8 mouse cellular contexts compared by ENCODE assay signal in the genomic region with DNA sequence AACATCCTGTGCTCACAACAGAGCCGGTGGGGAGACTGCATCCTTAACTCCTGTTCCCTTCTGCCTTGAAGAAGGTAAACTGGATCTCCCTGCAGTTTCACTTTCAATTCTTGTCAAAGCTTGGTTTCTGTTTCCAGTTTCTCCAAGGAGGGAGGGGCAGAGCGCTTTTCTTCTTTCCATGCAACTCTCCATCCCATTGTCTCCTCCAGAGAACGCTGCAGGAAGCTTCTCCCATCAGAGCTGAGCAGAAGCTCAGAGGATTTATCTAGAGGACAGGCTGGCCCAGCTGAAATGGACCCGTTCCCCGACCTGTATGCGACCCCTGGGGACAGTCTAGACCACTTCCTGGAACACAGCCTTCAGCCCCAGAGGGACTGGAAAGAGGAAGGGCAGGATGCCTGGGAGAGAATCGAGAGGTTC. TPM values are rescaled to one million over a fixed set of nuclear protein-coding genes. Genes with fewer than 3 reads are reported as not detected.
DNase-seq lines count a peak whose midpoint lies in the region; ATAC-seq and TF ChIP-seq lines count a peak whose summit lies in the region.

No protein-coding gene starts in this region.

- no peak for TF ChIP-seq CTCF in layer of hippocampus, adult 2 months (conservative IDR thresholded peaks at IDR 0.05)

- WGBS in embryonic facial prominence, embryonic 11.5 days = 12% methylated on average over 7 of the region's 7 CpGs
- WGBS in limb, embryonic 11.5 days = 20% methylated on average over 7 of the region's 7 CpGs
- WGBS in midbrain, embryonic 15.5 days = 15% methylated on average over 7 of the region's 7 CpGs

- peak overlapping the region; percentile 36; the same call in 1 of the 2 replicates for H3K27ac ChIP-seq in layer of hippocampus, adult 2 months
- H3K27ac ChIP-seq in embryonic facial prominence, embryonic 11.5 days (replicated peaks; ENCODE audit: low read depth, low read length) = no peak overlapping the region
- no peak overlapping the region for H3K27ac ChIP-seq in limb, embryonic 11.5 days (replicated peaks; ENCODE audit: low read depth, low read length)
- no peak overlapping the region for H3K27ac ChIP-seq in midbrain, embryonic 15.5 days

- H3K36me3 ChIP-seq in embryonic facial prominence, embryonic 11.5 days (replicated peaks; ENCODE audit: control insufficient read depth, insufficient read depth, low read depth, low read length) = no peaks in the 10 kb centered on the region
- H3K36me3 ChIP-seq in limb, embryonic 11.5 days (ENCODE audit: control insufficient read depth, insufficient read depth, low read length) = no peaks in the 10 kb centered on the region
- no peaks in the 10 kb centered on the region for H3K36me3 ChIP-seq in midbrain, embryonic 15.5 days (replicated peaks)

- H3K4me1 ChIP-seq in embryonic facial prominence, embryonic 11.5 days (ENCODE audit: control insufficient read depth, insufficient read depth, low read length) = 0 out of 2 replicates have a peak, but pooled peaks cover 2% of the 10 kb centered on the region
- peaks cover 4% of the 10 kb centered on the region for H3K4me1 ChIP-seq in limb, embryonic 11.5 days (ENCODE audit: control insufficient read depth, insufficient read depth, low read length)
- H3K4me1 ChIP-seq in midbrain, embryonic 15.5 days = no peaks in the 10 kb centered on the region

- no peaks in the 10 kb centered on the region for H3K9me3 ChIP-seq in embryonic facial prominence, embryonic 11.5 days (replicated peaks; ENCODE audit: control insufficient read depth, low read length)
- no peaks in the 10 kb centered on the region for H3K9me3 ChIP-seq in limb, embryonic 11.5 days (ENCODE audit: control insufficient read depth, low read length)
- no peaks in the 10 kb centered on the region for H3K9me3 ChIP-seq in midbrain, embryonic 15.5 days

- H3K27me3 ChIP-seq in embryonic facial prominence, embryonic 11.5 days (ENCODE audit: control insufficient read depth, insufficient read depth, low read length) = no peaks in the 10 kb centered on the region
- H3K27me3 ChIP-seq in limb, embryonic 11.5 days (ENCODE audit: control insufficient read depth, insufficient read depth, low read length) = no peaks in the 10 kb centered on the region
- H3K27me3 ChIP-seq in midbrain, embryonic 15.5 days (replicated peaks) = no peaks in the 10 kb centered on the region

- H3K9ac ChIP-seq in embryonic facial prominence, embryonic 11.5 days (replicated peaks; ENCODE audit: low read length) = 0 out of 2 replicates have a peak overlapping the region, but pooled peaks have one; percentile 18
- H3K9ac ChIP-seq in limb, embryonic 11.5 days (ENCODE audit: low read length) = peak overlapping the region; percentile 49
- no peak overlapping the region for H3K9ac ChIP-seq in midbrain, embryonic 15.5 days

- DNase-seq in layer of hippocampus, adult 2 months (ENCODE audit: low spot score in 2 of 2) = no peak
- no peak for DNase-seq in layer of hippocampus, adult 11-12 months (ENCODE audit: low spot score)
- peak; percentile 12 for DNase-seq in embryonic facial prominence, embryonic 11.5 days (ENCODE audit: low spot score)
- DNase-seq in heart, postnatal 4 days = peak; percentile 41
- DNase-seq in limb, embryonic 11.5 days (ENCODE audit: low spot score) = no peak
- DNase-seq in frontal cortex, postnatal 25 days (ENCODE audit: low spot score in 2 of 2) = no peak
- no peak for DNase-seq in cerebellum, postnatal 25 days

- H3K4me2 ChIP-seq in embryonic facial prominence, embryonic 11.5 days (ENCODE audit: low read depth, low read length) = no peak overlapping the region; the same call in 1 of the 2 replicates
- no peak overlapping the region for H3K4me2 ChIP-seq in limb, embryonic 11.5 days (ENCODE audit: low read depth, severe bottlenecking)
- H3K4me2 ChIP-seq in midbrain, embryonic 15.5 days = 0 out of 2 replicates have a peak overlapping the region, but pooled peaks have one; percentile 4

- ATAC-seq in embryonic facial prominence, embryonic 11.5 days (replicated peaks; ENCODE audit: insufficient number of reproducible peaks, low FRiP score, low TSS enrichment, low read depth) = no peak
- no peak for ATAC-seq in limb, embryonic 11.5 days (ENCODE audit: insufficient number of reproducible peaks, low FRiP score, low TSS enrichment, low read depth)
- ATAC-seq in midbrain, embryonic 15.5 days (replicated peaks) = no peak

- peak overlapping the region; percentile 36 for H3K4me3 ChIP-seq in layer of hippocampus, adult 2 months
- H3K4me3 ChIP-seq in embryonic facial prominence, embryonic 11.5 days (ENCODE audit: low read depth, low read length) = no peak overlapping the region
- no peak overlapping the region; the same call in 1 of the 2 replicates for H3K4me3 ChIP-seq in limb, embryonic 11.5 days (ENCODE audit: low read depth, low read length)
- H3K4me3 ChIP-seq in midbrain, embryonic 15.5 days = no peak overlapping the region

RNA-seq across cellular contexts. Expression of a gene that starts 0.6 kb away (rescaled TPM):
- 1 to 10 TPM; 2.2 to 2.9 TPM for total RNA-seq in layer of hippocampus, adult 2 months (2021)
- 2.5 and 2.7 TPM in 2 replicates for polyA plus RNA-seq in embryonic facial prominence, embryonic 11.5 days (2014; fragmentation: Nextera tagmentation; extraction: Ambion mirVana)
- 1 to 10 TPM; 2.7 to 2.8 TPM for total RNA-seq in heart, postnatal 4 days (2021)
- polyA plus RNA-seq in limb, embryonic 11.5 days (2014; fragmentation: Nextera tagmentation; extraction: Ambion mirVana) = 1.6 and 1.8 TPM in 2 replicates
- 4.8 and 6.8 TPM in 2 replicates for polyA plus RNA-seq in midbrain, embryonic 15.5 days (2015; fragmentation: Nextera tagmentation; extraction: Ambion mirVana)

RNA-seq across cellular contexts. Expression of a gene that starts 25.7 kb away (rescaled TPM):
- not detected for total RNA-seq in layer of hippocampus, adult 2 months (2021)
- 0.24 TPM in 2 replicates for polyA plus RNA-seq in embryonic facial prominence, embryonic 11.5 days (2014; fragmentation: Nextera tagmentation; extraction: Ambion mirVana)
- total RNA-seq in heart, postnatal 4 days (2021) = under 1 TPM in 1 of 2 experiments, not detected in 1; 0.18 TPM
- 0.54 and 0.59 TPM in 2 replicates for polyA plus RNA-seq in limb, embryonic 11.5 days (2014; fragmentation: Nextera tagmentation; extraction: Ambion mirVana)
- 0.40 and 0.68 TPM in 2 replicates for polyA plus RNA-seq in midbrain, embryonic 15.5 days (2015; fragmentation: Nextera tagmentation; extraction: Ambion mirVana)

RNA-seq across cellular contexts. Expression of a gene that starts 38.9 kb away (rescaled TPM):
- total RNA-seq in layer of hippocampus, adult 2 months (2021) = under 1 TPM; 0.51 to 0.59 TPM
- polyA plus RNA-seq in embryonic facial prominence, embryonic 11.5 days (2014; fragmentation: Nextera tagmentation; extraction: Ambion mirVana) = 0.14 and 0.29 TPM in 2 replicates
- total RNA-seq in heart, postnatal 4 days (2021) = not detected
- polyA plus RNA-seq in limb, embryonic 11.5 days (2014; fragmentation: Nextera tagmentation; extraction: Ambion mirVana) = 0.07 TPM in 1 of 2 replicates, not detected in the other
- polyA plus RNA-seq in midbrain, embryonic 15.5 days (2015; fragmentation: Nextera tagmentation; extraction: Ambion mirVana) = 3.0 and 3.6 TPM in 2 replicates

RNA-seq across cellular contexts. Expression of a gene that starts 43.9 kb away (rescaled TPM):
- not detected for total RNA-seq in layer of hippocampus, adult 2 months (2021)
- polyA plus RNA-seq in embryonic facial prominence, embryonic 11.5 days (2014; fragmentation: Nextera tagmentation; extraction: Ambion mirVana) = not detected in 2 replicates
- not detected for total RNA-seq in heart, postnatal 4 days (2021)
- not detected in 2 replicates for polyA plus RNA-seq in limb, embryonic 11.5 days (2014; fragmentation: Nextera tagmentation; extraction: Ambion mirVana)
- polyA plus RNA-seq in midbrain, embryonic 15.5 days (2015; fragmentation: Nextera tagmentation; extraction: Ambion mirVana) = not detected in 2 replicates

RNA-seq across cellular contexts. Expression of a gene that starts 44.6 kb away (rescaled TPM):
- total RNA-seq in layer of hippocampus, adult 2 months (2021) = 100 to 1,000 TPM; 184 to 196 TPM
- 50.7 and 58.4 TPM in 2 replicates for polyA plus RNA-seq in embryonic facial prominence, embryonic 11.5 days (2014; fragmentation: Nextera tagmentation; extraction: Ambion mirVana)
- 10 to 100 TPM; 27.7 to 34.9 TPM for total RNA-seq in heart, postnatal 4 days (2021)
- polyA plus RNA-seq in limb, embryonic 11.5 days (2014; fragmentation: Nextera tagmentation; extraction: Ambion mirVana) = 55.2 and 56.8 TPM in 2 replicates
- polyA plus RNA-seq in midbrain, embryonic 15.5 days (2015; fragmentation: Nextera tagmentation; extraction: Ambion mirVana) = 116 and 122 TPM in 2 replicates

Comparison
In these comparisons a context has a peak if more than half of its experiments do, and no peak if none do; other contexts are left out.
1. DNase-seq: peak in embryonic facial prominence, embryonic 11.5 days (single experiment) and heart, postnatal 4 days (single experiment); none in layer of hippocampus, adult 2 months (0 of 2), layer of hippocampus, adult 11-12 months (single experiment), limb, embryonic 11.5 days (single experiment), frontal cortex, postnatal 25 days (0 of 2) and cerebellum, postnatal 25 days (0 of 2).